Comparison of ENCODE assay signal across 11 mouse cellular contexts in the genomic region with DNA sequence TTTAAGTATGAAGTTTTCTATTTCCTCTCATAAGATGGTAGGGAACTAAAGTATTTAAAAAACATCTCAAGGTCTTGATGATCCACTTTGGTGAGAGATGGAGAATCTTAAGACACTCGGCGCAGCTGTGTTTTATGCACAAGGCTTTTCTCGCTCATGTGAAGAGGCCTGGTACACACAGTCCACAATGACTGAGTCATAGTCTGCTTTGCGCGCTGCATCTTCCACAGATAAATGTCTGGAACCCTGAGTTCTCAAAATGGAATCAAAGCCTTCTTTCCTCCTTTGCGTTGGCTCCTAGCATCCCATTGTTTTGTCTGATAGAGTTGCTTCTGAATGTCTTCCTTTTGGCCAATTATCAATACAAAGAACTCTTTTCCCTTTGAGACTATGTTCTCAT.
"Had no signal": no experiment of that assay in that cellular context is flagged by ENCODE, and none has a peak within 500 bp of the region (broad histone marks: within the 10 kb centered on the region; RNA-seq: fewer than 3 reads in every experiment).

No protein-coding gene starts in this region.

- DNase-seq: liver, postnatal 0 days; lung, adult 2 months; lung, postnatal 14 days; lung, postnatal 36 days; right cerebral cortex, postnatal 25 days; thymus, adult 2 months; thymus, postnatal 25 days; thymus, postnatal 4 days had no signal

- ATAC-seq: liver, postnatal 0 days; lung, postnatal 0 days; midbrain, embryonic 13.5 days; midbrain, embryonic 15.5 days had no signal
